Mouse (Mus musculus): Measurements from ENCODE around the gene Taf12. TPM values are rescaled to one million over a fixed set of nuclear protein-coding genes. Genes with fewer than 3 reads are reported as not detected.
A peak's percentile ranks its signal among the peaks of the same experiment; 100 is the strongest.
"Not testable (repeated sequence)": the region's sequence is repeated elsewhere in the genome, so short reads cannot be mapped to it uniquely, and the experiment has no call there.

Gene Taf12
- total RNA-seq, 1 experiment, result 21.9 TPM

- no peak overlapping the region; the same call in 1 of the 2 replicates for H3K9ac ChIP-seq (ENCODE audit: insufficient read depth, low read depth, low read length, poor library complexity, severe bottlenecking)
These were observed 1.8 kb downstream of the Taf12 start for GRCm38 (mm10) chr4:132275949-132276348.

GRCm38 (mm10) chr4:132288840-132289239 is 14.7 kb downstream of the Taf12 start:
- Histone ChIP-seq H3K4me3 (ENCODE audit: insufficient read depth in 1 of 2, low read depth in 1 of 2, low read length in 2 of 2, poor library complexity in 1 of 2, severe bottlenecking in 1 of 2) (peak overlapping the region in 1 of 2 experiments; percentile 26; a peak in 1 of 4 replicates), H3K9ac (ENCODE audit: insufficient read depth, low read depth, low read length, poor library complexity, severe bottlenecking) (peak overlapping the region; percentile 26; the same call in 1 of the 2 replicates), H3K36me3 (ENCODE audit: control insufficient read depth, insufficient read depth, low read length, poor library complexity, severe bottlenecking) (peaks cover 11% of the 10 kb centered on the region; the same call in 1 of the 2 replicates)
- DNase-seq (ENCODE audit: low read depth, low spot score); H3K27ac ChIP-seq (ENCODE audit: insufficient read depth, low read depth, low read length, poor library complexity, severe bottlenecking); H3K4me1 ChIP-seq (ENCODE audit: control insufficient read depth in 2 of 2, insufficient read depth in 2 of 2, low read length in 2 of 2, poor library complexity in 1 of 2); in situ Hi-C loops (cut with MboI; ENCODE audit: low sequenced_read_pairs in 2 of 2, unreplicated experiment in 2 of 2); H3K9me3 ChIP-seq (ENCODE audit: control insufficient read depth, insufficient read depth, low read depth, low read length): not testable (repeated sequence)

More at GRCm38 (mm10) chr4:132275949-132276348, 1.8 kb downstream of the Taf12 start:
- no peak for DNase-seq (ENCODE audit: low read depth, low spot score)
- Histone ChIP-seq H3K4me1 (ENCODE audit: control insufficient read depth in 2 of 2, insufficient read depth in 2 of 2, low read length in 2 of 2, poor library complexity in 1 of 2) (peaks cover 0 to 3% of the 10 kb centered on the region in 2 experiments; a peak in 2 of 4 replicates), H3K27ac (ENCODE audit: insufficient read depth, low read depth, low read length, poor library complexity, severe bottlenecking) (no peak overlapping the region), H3K36me3 (ENCODE audit: control insufficient read depth, insufficient read depth, low read length, poor library complexity, severe bottlenecking) (no peaks in the 10 kb centered on the region), H3K4me3 (ENCODE audit: insufficient read depth in 1 of 2, low read depth in 1 of 2, low read length in 2 of 2, poor library complexity in 1 of 2, severe bottlenecking in 1 of 2) (no peak overlapping the region), H3K9me3 (ENCODE audit: control insufficient read depth, insufficient read depth, low read depth, low read length) (no peaks in the 10 kb centered on the region)
- TF ChIP-seq CHD2 (IDR thresholded peaks at IDR 0.05; ENCODE audit: low read depth, low read length) (no peak), ZC3H11A (IDR thresholded peaks at IDR 0.05; ENCODE audit: borderline replicate concordance, low read depth, low read length) (no peak), MAFK (IDR thresholded peaks at IDR 0.05; ENCODE audit: insufficient read depth, low read depth, low read length) (no peak), HCFC1 (IDR thresholded peaks at IDR 0.05; ENCODE audit: borderline replicate concordance, insufficient read depth, low read length) (no peak), ZNF384 (IDR thresholded peaks at IDR 0.05; ENCODE audit: low read depth, low read length) (no peak)
- in situ Hi-C loops (cut with MboI; ENCODE audit: low sequenced_read_pairs in 2 of 2, unreplicated experiment in 2 of 2), result no loop called here

- Histone ChIP-seq H3K27ac (ENCODE audit: insufficient read depth, low read depth, low read length, poor library complexity, severe bottlenecking) (no peak overlapping the region), H3K36me3 (ENCODE audit: control insufficient read depth, insufficient read depth, low read length, poor library complexity, severe bottlenecking) (peaks cover 9% of the 10 kb centered on the region; the same call in 1 of the 2 replicates), H3K4me3 (ENCODE audit: insufficient read depth in 1 of 2, low read depth in 1 of 2, low read length in 2 of 2, poor library complexity in 1 of 2, severe bottlenecking in 1 of 2) (no peak overlapping the region), H3K9ac (ENCODE audit: insufficient read depth, low read depth, low read length, poor library complexity, severe bottlenecking) (no peak overlapping the region), H3K9me3 (ENCODE audit: control insufficient read depth, insufficient read depth, low read depth, low read length) (no peaks in the 10 kb centered on the region), H3K4me1 (ENCODE audit: control insufficient read depth in 2 of 2, insufficient read depth in 2 of 2, low read length in 2 of 2, poor library complexity in 1 of 2) (peaks cover 0 to 5% of the 10 kb centered on the region in 2 experiments; a peak in 1 of 4 replicates)
- TF ChIP-seq ZC3H11A (IDR thresholded peaks at IDR 0.05; ENCODE audit: borderline replicate concordance, low read depth, low read length), result no peak
- no peak for TF ChIP-seq HCFC1 (IDR thresholded peaks at IDR 0.05; ENCODE audit: borderline replicate concordance, insufficient read depth, low read length)
- TF ChIP-seq ZNF384 (IDR thresholded peaks at IDR 0.05; ENCODE audit: low read depth, low read length), result no peak
- TF ChIP-seq CHD2 (IDR thresholded peaks at IDR 0.05; ENCODE audit: low read depth, low read length), result no peak
- no peak for TF ChIP-seq MAFK (IDR thresholded peaks at IDR 0.05; ENCODE audit: insufficient read depth, low read depth, low read length)
- in situ Hi-C loops (cut with MboI; ENCODE audit: low sequenced_read_pairs in 2 of 2, unreplicated experiment in 2 of 2), result no loop called here
- no peak for DNase-seq (ENCODE audit: low read depth, low spot score)
These were observed 16.9 kb downstream of the Taf12 start for GRCm38 (mm10) chr4:132291056-132291455.

GRCm38 (mm10) chr4:132291624-132292335 is 17.6 kb downstream of the Taf12 start:
- H3K36me3 ChIP-seq (ENCODE audit: control insufficient read depth, insufficient read depth, low read length, poor library complexity, severe bottlenecking), result peaks cover 9% of the 10 kb centered on the region; the same call in 1 of the 2 replicates
- in situ Hi-C loops (cut with MboI; ENCODE audit: low sequenced_read_pairs in 2 of 2, unreplicated experiment in 2 of 2), result no loop called here
- H3K4me1 ChIP-seq (ENCODE audit: control insufficient read depth in 2 of 2, insufficient read depth in 2 of 2, low read length in 2 of 2, poor library complexity in 1 of 2), result peaks cover 0 to 5% of the 10 kb centered on the region in 2 experiments; a peak in 1 of 4 replicates
- no peaks in the 10 kb centered on the region for H3K9me3 ChIP-seq (ENCODE audit: control insufficient read depth, insufficient read depth, low read depth, low read length)
- H3K9ac ChIP-seq (ENCODE audit: insufficient read depth, low read depth, low read length, poor library complexity, severe bottlenecking), result no peak overlapping the region
- DNase-seq (ENCODE audit: low read depth, low spot score), result no peak
- no peak overlapping the region for H3K27ac ChIP-seq (ENCODE audit: insufficient read depth, low read depth, low read length, poor library complexity, severe bottlenecking)
- TF ChIP-seq CHD2 (IDR thresholded peaks at IDR 0.05; ENCODE audit: low read depth, low read length) (no peak), ZC3H11A (IDR thresholded peaks at IDR 0.05; ENCODE audit: borderline replicate concordance, low read depth, low read length) (no peak), HCFC1 (IDR thresholded peaks at IDR 0.05; ENCODE audit: borderline replicate concordance, insufficient read depth, low read length) (no peak), MAFK (IDR thresholded peaks at IDR 0.05; ENCODE audit: insufficient read depth, low read depth, low read length) (no peak), ZNF384 (IDR thresholded peaks at IDR 0.05; ENCODE audit: low read depth, low read length) (no peak)
- H3K4me3 ChIP-seq (ENCODE audit: insufficient read depth in 1 of 2, low read depth in 1 of 2, low read length in 2 of 2, poor library complexity in 1 of 2, severe bottlenecking in 1 of 2), result no peak overlapping the region

Measured in ES-E14 (cell line).